Mouse (Mus musculus) kidney, adult 8-10 months (tissue): Measurements from ENCODE around the gene Opcml.

Experiments used
- DNase-seq, 2 experiments: peaks; one replicate each; pipeline ENCODE4 v3.0.0; 2022

Gene Opcml

DNA sequence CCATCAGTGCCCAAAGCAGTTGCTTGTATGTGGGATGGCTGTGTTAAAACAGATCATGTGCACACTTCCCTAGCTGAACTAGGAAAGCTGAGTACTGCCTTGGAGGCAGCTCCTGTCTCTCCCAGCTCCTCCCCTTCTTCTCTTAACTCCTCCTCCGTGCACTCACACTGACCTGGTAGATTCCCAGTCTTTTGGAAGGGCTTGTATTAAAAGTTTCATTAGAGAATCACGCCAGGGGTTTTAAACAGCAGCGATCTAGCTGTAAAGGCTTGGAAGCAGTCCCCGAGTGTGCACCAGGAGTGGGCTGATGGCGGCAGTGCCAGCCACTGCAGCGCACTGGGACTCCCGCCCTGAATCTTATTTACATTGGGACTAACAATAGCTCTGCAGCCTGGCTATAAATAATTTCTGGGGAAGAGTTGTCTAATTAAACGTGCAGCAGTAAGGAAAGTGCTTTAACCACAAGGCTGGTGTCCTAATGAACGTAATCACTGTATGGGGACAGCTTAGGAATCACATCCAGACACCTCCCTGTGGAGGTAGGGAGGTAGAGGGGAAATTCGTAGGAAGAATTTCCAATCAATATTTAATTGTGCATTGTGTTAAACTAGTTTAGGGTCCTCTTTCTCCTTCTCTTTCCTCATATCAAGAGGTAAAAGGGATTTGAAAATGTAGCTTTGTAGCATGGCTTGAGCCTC is 546.1 kb downstream of the Opcml start:
- DNase-seq = no peak

DNA sequence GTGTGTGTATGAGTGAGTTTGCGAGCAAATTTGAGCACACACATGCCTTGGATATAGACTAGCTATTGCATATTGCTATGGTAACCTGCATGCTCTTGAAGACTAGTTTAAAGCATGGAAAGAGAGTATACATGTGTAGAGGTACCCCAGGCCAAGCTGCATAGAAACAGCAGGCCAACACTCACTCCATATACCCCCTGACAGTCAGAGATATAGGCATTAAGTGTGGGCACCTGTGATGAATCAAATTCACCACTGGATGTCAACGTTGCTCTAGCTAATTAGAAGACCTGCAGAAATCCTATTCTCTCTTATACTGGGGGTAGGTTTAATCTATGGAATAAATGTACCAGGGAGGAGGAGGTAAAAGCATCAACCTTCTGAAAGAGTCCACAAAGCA is 547.3 kb downstream of the Opcml start:
- no peak for DNase-seq

- no peak for DNase-seq
Measured at GRCm38 (mm10) chr9:28354978-28355377, 564.4 kb downstream of the Opcml start.

- DNase-seq = no peak
Measured at GRCm38 (mm10) chr9:28357946-28358345, 567.4 kb downstream of the Opcml start.

DNA sequence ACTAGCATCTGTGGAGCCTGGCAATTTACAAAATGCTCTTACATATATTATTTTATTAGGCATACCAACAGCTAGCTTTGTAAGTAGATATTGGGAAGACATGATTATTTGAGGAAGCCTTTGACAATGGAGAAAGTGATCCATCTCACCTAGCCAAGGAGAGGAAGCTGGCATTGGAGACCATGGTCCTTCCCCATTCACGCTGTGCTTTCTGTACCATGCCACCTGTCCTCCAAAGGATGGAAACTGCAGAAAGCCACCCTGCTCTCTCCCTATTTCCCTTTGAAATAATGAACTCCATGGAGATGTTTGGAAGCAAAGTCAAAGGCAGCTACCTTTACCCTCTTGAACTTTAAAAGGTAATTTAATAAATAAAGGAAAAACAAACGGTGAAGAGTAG is 570.1 kb downstream of the Opcml start:
- DNase-seq = no peak

DNA sequence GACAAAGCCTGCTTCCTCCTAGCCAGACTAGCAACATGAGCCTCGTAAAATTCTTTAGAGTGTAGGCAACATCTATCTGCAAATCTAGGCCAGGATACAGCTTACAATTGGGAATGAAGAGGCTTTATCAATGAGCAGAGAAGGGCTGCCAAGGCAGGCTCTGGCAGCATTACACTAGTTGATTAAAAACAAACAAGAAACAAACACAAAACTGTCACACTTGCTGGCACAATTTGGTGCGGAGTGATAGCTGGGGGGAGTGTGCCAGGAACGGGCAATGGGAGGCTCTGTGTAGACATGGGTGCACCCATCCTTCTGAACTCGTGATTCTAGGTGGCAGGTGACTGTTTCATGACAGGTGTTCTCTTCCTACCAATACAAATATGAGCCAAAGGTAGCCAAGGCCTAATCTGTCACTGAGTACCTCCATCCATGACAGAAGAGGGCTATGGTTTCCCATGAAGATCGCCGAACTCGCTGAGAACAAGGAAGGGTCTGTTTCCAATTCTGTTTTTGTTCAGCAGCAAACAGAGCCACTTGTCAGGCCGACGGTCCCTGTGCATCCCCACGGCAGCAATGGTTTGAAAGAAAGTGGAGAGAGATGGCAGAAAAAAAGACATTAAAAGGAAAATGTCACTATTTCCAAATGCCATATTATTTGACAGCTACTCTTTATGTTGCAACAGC is 574.0 kb downstream of the Opcml start:
- no peak for DNase-seq

DNA sequence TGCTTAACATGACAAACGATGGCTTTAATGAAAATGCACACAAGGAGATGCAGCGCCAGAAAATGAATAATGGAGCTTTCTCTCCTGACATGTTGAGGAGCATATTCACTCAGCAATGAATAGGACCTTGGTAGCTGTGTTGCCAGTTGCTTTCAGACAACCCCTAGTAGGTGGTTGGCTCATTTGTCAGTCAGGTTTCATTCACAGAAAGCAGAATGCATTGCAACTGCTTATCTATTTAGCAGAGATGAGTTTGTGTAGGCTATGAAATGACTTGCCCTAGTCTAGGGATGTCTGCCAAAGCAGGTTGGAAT is 574.5 kb downstream of the Opcml start:
- DNase-seq = no peak

DNA sequence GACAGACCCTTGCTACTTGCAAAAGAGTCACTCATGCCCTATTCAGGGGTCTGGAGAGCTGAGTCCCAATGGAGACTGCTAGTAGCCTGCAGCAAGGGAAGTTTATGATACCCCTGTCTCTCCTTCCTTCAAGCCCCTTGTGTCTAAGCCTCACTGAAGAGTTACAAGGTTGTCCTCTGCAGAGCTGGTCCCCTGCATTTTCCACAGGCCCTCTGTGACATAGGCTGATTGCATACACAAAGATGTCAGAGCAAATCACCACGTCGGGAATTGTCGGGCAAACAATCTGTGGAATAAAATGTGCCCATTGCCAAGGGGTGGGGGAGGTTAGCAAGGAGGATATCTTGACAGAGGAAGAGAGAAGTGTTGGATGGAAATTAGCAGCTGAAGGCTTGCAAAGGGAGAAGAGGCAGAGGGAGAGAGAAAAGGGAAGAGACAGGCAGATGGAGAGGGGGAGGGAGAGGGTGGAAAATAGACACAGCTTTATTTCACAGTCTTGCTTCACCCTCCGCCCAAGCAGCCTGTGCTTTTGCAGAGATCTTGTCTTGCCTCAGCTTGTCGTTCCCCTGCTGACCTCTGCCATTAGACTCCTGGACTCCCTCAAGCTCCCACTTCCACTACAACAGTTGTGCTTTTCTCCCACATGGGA is 596.1 kb downstream of the Opcml start:
- no peak for DNase-seq

DNA sequence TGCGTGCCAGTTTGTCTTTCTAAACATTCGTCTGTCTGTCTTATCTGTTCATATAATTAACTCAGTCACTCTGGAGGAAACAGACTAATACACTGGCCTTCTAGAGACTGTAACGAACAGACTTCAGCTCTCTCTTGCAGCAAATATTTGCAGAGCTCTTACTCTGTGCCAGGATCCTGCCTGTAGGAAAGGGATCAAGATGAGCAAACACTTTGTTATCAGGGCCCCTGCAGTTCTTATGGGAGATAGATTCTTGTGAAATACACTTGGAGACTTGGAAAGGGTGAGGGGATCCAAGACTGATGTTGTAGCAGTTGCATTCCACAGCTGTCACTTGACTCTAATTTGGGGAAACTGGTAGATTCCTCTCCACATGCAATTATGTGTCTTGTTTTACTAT is 604.6 kb downstream of the Opcml start:
- no peak for DNase-seq

DNA sequence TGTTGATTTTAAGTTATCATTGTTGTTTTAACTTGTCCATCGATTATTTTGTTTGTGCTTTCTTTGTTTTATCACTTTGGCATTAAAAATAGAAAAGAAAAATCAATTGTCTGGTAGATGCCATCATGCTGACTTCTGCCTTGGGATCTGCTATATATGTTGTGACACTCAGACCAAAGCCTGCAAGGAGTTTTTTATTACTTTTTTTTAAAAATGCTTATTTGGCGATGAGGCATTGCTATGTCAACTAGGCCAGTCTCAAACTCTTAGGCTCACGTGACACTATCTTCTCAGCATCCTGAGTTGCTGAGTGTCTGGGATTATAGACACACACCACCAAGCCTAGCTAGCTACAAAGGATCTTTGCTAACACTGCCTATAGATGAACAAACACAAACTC is 605.1 kb downstream of the Opcml start:
- DNase-seq = no peak

GRCm38 (mm10) chr9:28402770-28403650 is 612.4 kb downstream of the Opcml start:
- DNase-seq = no peak

DNA sequence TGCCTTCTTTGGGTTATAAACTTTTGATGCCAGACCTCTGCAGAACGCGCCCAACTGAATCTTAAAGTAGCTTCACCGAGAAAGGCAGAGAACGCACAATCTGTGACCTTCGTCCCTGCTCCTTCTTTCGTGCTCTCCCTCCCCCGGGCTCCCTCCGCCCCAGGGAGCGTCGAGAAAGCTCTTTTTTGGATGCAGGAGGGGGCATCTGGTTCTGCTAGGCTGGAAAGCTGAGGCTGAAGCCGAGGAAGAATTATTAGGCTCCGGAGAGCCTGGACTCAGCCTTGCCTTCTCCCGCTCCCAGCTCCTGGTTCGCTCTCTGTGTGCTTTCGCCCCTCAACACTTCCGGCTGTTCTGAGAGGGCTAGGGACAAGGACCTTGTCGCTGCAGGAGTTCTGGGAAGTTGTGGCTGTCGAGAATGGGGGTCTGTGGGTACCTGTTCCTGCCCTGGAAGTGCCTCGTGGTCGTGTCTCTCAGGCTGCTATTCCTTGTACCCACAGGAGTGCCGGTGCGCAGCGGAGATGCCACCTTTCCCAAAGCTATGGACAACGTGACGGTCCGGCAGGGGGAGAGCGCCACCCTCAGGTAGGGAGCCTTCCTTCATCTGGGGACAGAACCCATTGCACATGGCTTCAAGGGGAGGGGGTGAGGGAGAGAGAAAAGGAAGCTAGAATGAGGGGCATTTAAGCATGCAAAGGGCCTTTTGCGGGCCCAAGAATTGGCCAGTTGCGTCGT is 613.4 kb downstream of the Opcml start:
- DNase-seq = no peak

- no peak for DNase-seq
Measured at GRCm38 (mm10) chr9:28404616-28405015, 614.0 kb downstream of the Opcml start.

DNA sequence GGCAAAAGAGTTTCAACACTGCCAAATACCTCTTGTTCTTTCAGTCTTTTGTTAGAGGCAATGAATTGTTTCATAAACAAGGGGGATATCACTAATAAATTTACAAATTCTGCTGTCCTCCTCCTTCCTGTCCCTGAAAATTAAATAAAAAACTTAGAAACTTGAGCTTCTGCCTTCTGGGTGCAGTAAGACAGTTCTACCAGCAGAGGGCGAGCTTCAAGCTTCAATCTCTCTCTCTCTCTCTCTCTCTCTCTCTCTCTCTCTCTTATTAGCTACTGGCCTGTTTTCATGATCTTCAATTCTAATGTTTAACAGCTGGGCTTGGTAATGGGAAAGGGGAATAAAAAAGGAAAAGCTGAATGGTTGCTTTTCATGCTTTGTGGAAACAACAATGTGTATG is 615.2 kb downstream of the Opcml start:
- peak in 1 of 2 experiments; percentile 4 for DNase-seq

GRCm38 (mm10) chr9:28420808-28421207 is 630.2 kb downstream of the Opcml start:
- no peak for DNase-seq

- no peak for DNase-seq
Measured at GRCm38 (mm10) chr9:28423407-28423806, 632.8 kb downstream of the Opcml start.

GRCm38 (mm10) chr9:28432159-28432558 is 641.6 kb downstream of the Opcml start:
- DNase-seq = no peak

- no peak for DNase-seq
Measured at GRCm38 (mm10) chr9:28438752-28439151, 648.2 kb downstream of the Opcml start.

DNA sequence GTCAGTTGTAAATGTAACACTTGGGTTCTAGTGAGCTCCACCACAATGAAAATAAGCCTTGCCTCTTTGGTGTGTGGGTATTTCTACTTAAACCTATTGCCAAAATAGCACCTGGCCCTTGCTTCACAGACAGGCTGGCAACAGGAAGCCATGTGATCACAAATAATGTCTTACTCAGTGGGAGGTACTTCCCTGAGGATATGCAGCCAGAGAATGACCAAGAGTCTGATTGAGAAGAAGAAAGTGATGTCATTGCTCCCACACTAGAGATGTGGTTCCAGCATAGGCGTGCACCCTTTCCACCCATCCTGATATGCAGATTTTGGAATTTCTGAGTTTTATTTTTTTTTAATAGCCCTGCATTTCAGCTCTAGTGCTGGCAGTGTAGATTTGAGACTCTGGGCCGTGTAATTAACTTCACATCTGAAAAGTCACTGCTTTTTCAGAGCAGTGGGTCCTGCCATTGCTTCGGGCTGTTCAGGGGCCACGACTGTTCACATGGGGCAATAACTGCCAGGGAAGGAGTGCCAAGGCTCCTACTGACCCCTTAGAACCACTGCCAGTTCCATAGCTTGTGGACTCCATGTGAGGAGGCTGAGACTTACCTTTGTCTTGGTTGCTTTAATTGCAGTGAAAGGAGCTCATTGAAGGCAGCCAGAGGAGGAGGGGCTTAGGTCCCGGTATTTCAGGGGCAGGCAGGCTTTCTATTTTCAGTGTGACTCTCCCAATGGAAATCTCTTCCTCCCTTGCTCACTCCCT is 649.0 kb downstream of the Opcml start:
- no peak for DNase-seq

DNA sequence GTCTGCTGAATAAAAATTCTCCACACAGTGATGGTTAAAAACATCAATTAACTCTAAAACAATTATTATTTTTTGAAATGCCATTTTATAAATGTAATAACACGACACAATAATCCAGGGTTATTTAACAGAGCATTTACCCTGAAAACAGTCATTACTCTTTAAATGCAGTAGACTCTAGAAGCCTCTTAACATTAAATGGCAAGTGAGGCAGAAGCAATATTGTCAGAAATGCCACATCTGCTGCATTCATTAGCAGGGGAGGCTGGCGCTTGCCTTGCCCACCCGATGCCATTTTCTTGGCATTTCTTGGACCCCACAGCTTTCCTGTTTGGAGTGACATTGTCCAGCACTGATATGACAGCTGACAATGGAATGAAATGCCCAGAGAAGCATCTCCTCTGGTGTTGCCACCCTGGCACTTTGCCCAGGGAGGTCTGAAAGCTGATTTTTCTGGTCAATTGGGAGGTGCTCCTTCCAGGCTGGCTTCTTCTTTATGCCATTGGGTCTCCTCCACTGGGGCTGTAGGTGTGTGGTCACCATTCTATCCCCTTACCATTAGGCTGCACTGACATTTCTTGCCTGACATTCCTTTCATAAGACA is 649.7 kb downstream of the Opcml start:
- DNase-seq = no peak

DNA sequence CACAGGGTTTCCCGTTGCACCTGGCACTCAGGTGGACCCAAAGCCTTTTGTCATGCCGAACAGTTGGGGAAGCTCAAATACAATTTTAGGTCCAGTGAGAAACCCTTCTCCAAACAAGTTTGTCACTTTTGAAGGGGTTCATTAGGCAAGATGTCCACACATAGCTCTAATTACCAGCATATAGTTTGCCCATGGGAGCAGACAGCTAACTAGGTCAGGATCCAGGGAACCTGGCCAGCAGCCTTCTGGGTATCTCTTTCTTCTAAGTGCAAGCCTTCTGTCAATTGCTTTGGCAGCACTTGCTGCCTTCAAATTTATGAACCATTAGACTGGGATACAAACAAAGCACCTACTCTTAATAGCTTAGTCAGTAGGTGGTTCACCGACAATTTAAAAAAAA is 653.9 kb downstream of the Opcml start:
- no peak for DNase-seq

DNA sequence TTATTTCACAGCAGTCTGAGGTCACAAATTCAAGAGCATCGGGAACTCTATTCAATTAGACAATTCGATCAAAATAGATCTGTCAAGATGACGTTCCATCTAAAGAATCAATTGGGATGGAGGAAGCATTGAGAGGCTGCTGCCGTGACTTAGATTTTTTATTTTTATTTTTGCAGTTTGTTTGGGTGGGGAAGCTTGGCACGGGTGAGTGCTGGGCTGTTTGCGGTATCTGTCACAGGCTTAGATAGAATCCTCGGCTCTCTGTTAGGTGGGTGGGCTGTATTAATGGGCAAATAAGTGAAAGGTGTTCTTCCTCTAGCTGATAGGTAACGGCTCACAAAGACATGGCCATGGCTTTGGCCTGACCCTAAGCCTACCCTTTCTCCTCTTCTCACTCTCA is 654.4 kb downstream of the Opcml start:
- DNase-seq = no peak
